Mouse (Mus musculus) liver, embryonic 11.5 days (tissue): Measurements from ENCODE around the gene Fthl17d. TPM values are rescaled to one million over a fixed set of nuclear protein-coding genes. Genes with fewer than 3 reads are reported as not detected.
A peak's percentile ranks its signal among the peaks of the same experiment; 100 is the strongest.
"Not testable (repeated sequence)": the region's sequence is repeated elsewhere in the genome, so short reads cannot be mapped to it uniquely, and the experiment has no call there.

ENCODE experiments used
- ATAC-seq: fragments of 200-750 bp; cut with Nextera tagmentation; replicated peaks from 2 replicates; pipeline ENCODE4 v1.8.0; 2017; ENCODE audit warnings: moderate number of reproducible peaks, mild to moderate bottlenecking, moderate TSS enrichment, moderate library complexity; ENCODE audit not compliant: low FRiP score
- DNase-seq: peaks from one replicate; pipeline ENCODE4 v3.0.0-alpha.2; 2017; ENCODE audit warnings: low spot score
- H3K27ac ChIP-seq: fragments of 300-500 bp; sonication (generic); 2 replicates; pipeline ENCODE4 v1.5.1; 2014; ENCODE audit warnings: mild to moderate bottlenecking, low read depth, low read length, control low read depth
- H3K27me3 ChIP-seq: fragments of 300-500 bp; sonication (generic); replicated peaks from 2 replicates; pipeline ENCODE4 v1.6.1; 2014; ENCODE audit warnings: low read length, mixed read lengths; ENCODE audit not compliant: control insufficient read depth, insufficient read depth
- H3K36me3 ChIP-seq: fragments of 300-500 bp; sonication (generic); 2 replicates; pipeline ENCODE4 v1.6.1; 2014; ENCODE audit warnings: mild to moderate bottlenecking, low read length, moderate library complexity, mixed read lengths; ENCODE audit not compliant: control insufficient read depth, insufficient read depth
- H3K4me1 ChIP-seq: fragments of 300-500 bp; sonication (generic); replicated peaks from 2 replicates; pipeline ENCODE4 v1.6.1; 2014; ENCODE audit warnings: low read length, mixed read lengths; ENCODE audit not compliant: control insufficient read depth, insufficient read depth
- H3K4me2 ChIP-seq: fragments of 300-500 bp; sonication (generic); 2 replicates; pipeline ENCODE4 v1.6.1; 2014; ENCODE audit warnings: mild to moderate bottlenecking, control low read depth, moderate library complexity
- H3K4me3 ChIP-seq: fragments of 300-500 bp; sonication (generic); 2 replicates; pipeline ENCODE4 v1.5.1; 2014; ENCODE audit warnings: low read depth, low read length, control low read depth
- H3K9ac ChIP-seq: fragments of 300-500 bp; sonication (generic); 2 replicates; pipeline ENCODE4 v1.6.1; 2014; ENCODE audit warnings: low read depth, low read length, control low read depth
- H3K9me3 ChIP-seq: fragments of 300-500 bp; sonication (generic); 2 replicates; pipeline ENCODE4 v1.6.1; 2016; ENCODE audit warnings: low read length, inconsistent platforms, mixed read lengths; ENCODE audit not compliant: control insufficient read depth
- WGBS: fragments of 180-500 bp; shearing (Covaris S2); extraction: QIAGEN DNeasy Blood & Tissue Kit; methylation state at CpG from one replicate; pipeline ENCODE4 v1.1.7; 2014; 5-methylcytosine and 5-hydroxymethylcytosine counted together
- polyA plus RNA-seq: library from polyadenylated mRNA; unstranded; fragments of >200 nt; fragmentation: Nextera tagmentation; extraction: Ambion mirVana; gene quantifications from 2 replicates; pipeline ENCODE4 v1.2.1, GENCODE M21; 2014

The Fthl17d gene
- not detected in 2 replicates for polyA plus RNA-seq

GRCm38 (mm10) chrX:8986655-8987054 lies at the start of gene Fthl17d:
Gene Fthl17d, minus strand, starts transcription at chrX:8986755.
- H3K36me3 ChIP-seq, H3K4me3 ChIP-seq, H3K4me2 ChIP-seq, H3K27ac ChIP-seq, H3K27me3 ChIP-seq, ATAC-seq, DNase-seq, H3K9me3 ChIP-seq, H3K4me1 ChIP-seq, H3K9ac ChIP-seq: not testable (repeated sequence)
- WGBS: no CpG with 5 or more reads among the region's 9 CpGs

DNA sequence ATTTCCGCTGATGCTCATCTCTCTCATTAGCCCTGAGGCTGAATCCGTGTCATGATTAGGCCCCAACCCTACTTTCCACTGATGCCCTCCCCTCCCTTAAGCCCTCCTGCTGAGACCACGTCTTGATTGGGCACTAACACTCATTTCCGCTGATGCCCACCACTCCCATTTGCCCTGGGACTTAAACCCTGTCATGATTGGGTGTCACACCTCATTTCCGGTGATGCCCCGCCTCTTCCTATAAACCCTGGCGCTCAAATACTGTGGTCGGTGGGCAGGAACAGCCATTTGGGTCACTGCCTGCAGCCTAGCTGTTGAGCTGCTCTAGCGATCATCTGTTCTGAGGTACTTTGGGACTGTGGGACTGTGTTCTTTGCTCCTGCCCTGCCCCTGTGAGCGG lies 46.6 kb upstream of the Fthl17d start, which contains the start of gene Fthl17e:
Fthl17e (plus strand) TSS at position 301 of the 400 bp plus-strand sequence.
- H3K27me3 ChIP-seq, H3K4me1 ChIP-seq, ATAC-seq, H3K36me3 ChIP-seq, DNase-seq, H3K27ac ChIP-seq, H3K4me3 ChIP-seq, H3K4me2 ChIP-seq, H3K9ac ChIP-seq, H3K9me3 ChIP-seq: not testable (repeated sequence)
- WGBS: 86% methylated on average over 1 of the region's 10 CpGs

DNA sequence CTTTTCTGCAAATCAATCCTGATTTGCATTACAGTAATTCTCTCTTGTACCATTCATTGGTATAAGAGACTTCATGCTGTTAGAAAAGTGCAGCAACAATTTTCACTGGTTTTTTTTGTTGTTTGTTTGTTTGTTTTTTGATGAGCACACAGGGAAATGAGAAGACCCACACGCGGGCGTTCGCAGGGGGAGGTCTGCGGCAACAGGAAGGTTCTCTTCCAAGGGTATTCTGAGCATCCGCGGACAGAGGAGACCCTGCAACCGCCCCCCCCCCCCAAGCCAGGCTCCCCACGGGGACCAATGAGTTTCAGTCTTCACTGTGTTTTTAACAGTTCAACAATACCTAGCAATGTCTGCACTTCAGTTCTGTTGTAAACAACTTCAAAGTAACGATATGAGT lies 32.9 kb upstream of the Fthl17d start:
- no peaks in the 10 kb centered on the region for H3K36me3 ChIP-seq
- 69% methylated on average over 10 of the region's 10 CpGs for WGBS
- H3K27me3 ChIP-seq: no peaks in the 10 kb centered on the region
- DNase-seq (no peak), ATAC-seq (no peak)
- no peak overlapping the region for H3K4me2 ChIP-seq
- no peaks in the 10 kb centered on the region for H3K9me3 ChIP-seq
- H3K4me1 ChIP-seq: no peaks in the 10 kb centered on the region
- H3K27ac ChIP-seq: no peak overlapping the region
- H3K4me3 ChIP-seq: no peak overlapping the region
- no peak overlapping the region for H3K9ac ChIP-seq

- DNase-seq (no peak), ATAC-seq (no peak)
- WGBS: 39% methylated on average over 1 of the region's 1 CpGs
- Histone ChIP-seq H3K36me3 (no peaks in the 10 kb centered on the region), H3K27me3 (no peaks in the 10 kb centered on the region), H3K9ac (no peak overlapping the region), H3K27ac (no peak overlapping the region), H3K4me2 (no peak overlapping the region), H3K9me3 (no peaks in the 10 kb centered on the region), H3K4me3 (no peak overlapping the region), H3K4me1 (no peaks in the 10 kb centered on the region)
Measured at GRCm38 (mm10) chrX:9016079-9016478, 29.5 kb upstream of the Fthl17d start.

DNA sequence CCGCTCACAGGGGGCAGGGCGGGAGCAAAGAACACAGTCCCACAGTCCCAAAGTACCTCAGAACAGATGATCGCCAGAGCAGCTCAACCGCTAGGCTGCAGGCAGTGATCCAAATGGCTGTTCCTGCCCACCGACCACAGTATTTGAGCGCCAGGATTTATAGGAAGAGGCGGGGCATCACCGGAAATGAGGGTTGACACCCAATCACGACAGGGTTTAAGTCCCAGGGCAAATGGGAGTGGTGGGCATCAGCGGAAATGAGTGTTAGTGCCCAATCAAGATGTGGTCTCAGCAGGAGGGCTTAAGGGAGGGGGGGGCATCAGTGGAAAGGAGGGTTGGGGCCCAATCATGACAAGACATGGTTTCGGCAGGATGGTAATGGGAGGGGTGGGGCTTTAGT lies 10.1 kb downstream of the Fthl17d start, which contains the start of gene Fthl17c:
Fthl17c (minus strand) TSS at position 101 of the 400 bp plus-strand sequence.
- H3K27me3 ChIP-seq, H3K9me3 ChIP-seq, H3K4me2 ChIP-seq, H3K36me3 ChIP-seq, H3K4me3 ChIP-seq, ATAC-seq, DNase-seq, H3K4me1 ChIP-seq, H3K27ac ChIP-seq, H3K9ac ChIP-seq: not testable (repeated sequence)
- WGBS: no CpG with 5 or more reads among the region's 11 CpGs

- not testable (repeated sequence) for H3K4me1 ChIP-seq, H3K36me3 ChIP-seq, H3K27ac ChIP-seq, ATAC-seq, H3K27me3 ChIP-seq, H3K4me3 ChIP-seq, H3K4me2 ChIP-seq, H3K9me3 ChIP-seq, H3K9ac ChIP-seq, DNase-seq
- WGBS: 45% methylated on average over 4 of the region's 4 CpGs
Measured at GRCm38 (mm10) chrX:8964618-8965017, 21.9 kb downstream of the Fthl17d start.

DNA sequence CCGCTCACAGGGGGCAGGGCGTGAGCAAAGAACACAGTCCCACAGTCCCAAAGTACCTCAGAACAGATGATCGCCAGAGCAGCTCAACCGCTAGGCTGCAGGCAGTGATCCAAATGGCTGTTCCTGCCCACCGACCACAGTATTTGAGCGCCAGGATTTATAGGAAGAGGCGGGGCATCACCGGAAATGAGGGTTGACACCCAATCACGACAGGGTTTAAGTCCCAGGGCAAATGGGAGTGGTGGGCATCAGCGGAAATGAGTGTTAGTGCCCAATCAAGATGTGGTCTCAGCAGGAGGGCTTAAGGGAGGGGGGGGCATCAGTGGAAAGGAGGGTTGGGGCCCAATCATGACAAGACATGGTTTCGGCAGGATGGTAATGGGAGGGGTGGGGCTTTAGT lies 23.7 kb downstream of the Fthl17d start, which contains the start of gene Fthl17b:
Fthl17b (minus strand) TSS at position 101 of the 400 bp plus-strand sequence.
- H3K4me1 ChIP-seq, H3K9me3 ChIP-seq, H3K27ac ChIP-seq, H3K4me2 ChIP-seq, H3K36me3 ChIP-seq, H3K9ac ChIP-seq, H3K27me3 ChIP-seq, H3K4me3 ChIP-seq, ATAC-seq, DNase-seq: not testable (repeated sequence)
- 78% methylated on average over 2 of the region's 11 CpGs for WGBS

DNA sequence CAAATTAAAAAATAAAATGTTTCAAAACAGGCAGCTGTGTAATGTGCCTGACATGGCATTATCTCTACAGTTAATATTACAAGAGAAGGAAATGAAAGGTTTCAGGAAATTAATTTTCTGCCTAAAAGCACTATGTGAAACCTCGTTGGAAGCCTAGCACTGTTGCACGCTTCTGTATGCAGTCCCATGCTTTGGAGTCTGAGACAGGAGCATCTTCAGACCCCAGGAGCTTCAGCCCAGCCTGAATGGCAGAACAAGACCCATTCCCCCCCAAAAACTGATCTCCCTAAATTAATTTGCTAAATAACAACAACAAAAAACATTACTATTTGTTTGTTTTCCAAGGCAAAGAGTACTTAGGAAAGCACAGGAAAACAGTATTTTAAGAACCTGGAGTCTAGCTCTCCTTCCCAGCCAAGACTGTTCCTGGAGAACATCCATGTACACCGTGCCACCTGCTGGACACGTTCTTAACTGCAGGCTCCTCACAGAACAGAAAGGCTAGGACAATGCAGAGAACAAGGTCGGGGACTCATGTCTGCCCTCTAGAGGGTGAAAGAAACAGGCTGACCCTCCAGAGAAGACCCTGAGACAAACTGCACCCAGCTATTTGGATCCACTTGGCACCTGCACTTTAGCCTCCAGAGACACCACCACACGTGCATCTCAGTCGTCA lies 38.3 kb downstream of the Fthl17d start:
- DNase-seq: peak; percentile 33
- H3K4me2 ChIP-seq, H3K9ac ChIP-seq, H3K4me1 ChIP-seq, H3K36me3 ChIP-seq, H3K27me3 ChIP-seq, ATAC-seq, H3K9me3 ChIP-seq, H3K4me3 ChIP-seq, H3K27ac ChIP-seq: not testable (repeated sequence)
- 17% methylated on average over 7 of the region's 7 CpGs for whole genome bisulfite sequencing

DNA sequence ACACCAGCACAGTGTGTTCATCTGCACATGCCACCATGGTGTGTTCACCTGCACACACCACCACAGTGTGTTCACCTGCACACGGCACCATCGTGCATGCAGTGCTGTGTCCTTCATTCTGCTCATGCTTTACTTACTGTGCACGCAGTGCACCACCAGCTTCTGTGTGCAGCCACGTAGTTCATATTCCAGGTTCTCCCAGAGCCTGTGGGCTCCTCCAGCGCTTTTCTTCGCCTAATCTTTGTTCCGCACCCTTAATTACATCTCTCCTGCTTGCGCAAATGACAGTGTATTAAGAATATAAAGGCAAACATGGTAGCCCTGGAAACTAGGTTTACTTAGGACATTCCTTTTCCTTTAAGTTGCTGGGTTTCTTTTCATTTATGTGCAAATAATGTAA lies 42.5 kb downstream of the Fthl17d start:
- 81% methylated on average over 8 of the region's 8 CpGs for WGBS
- no peak overlapping the region for H3K4me2 ChIP-seq

More for the DNA sequence above, 42.5 kb downstream of the Fthl17d start:
- DNase-seq: no peak
- Histone ChIP-seq H3K4me3 (no peak overlapping the region), H3K4me1 (no peaks in the 10 kb centered on the region), H3K27ac (no peak overlapping the region), H3K36me3 (no peaks in the 10 kb centered on the region), H3K27me3 (no peaks in the 10 kb centered on the region), H3K9me3 (no peaks in the 10 kb centered on the region), H3K9ac (no peak overlapping the region)
- ATAC-seq: no peak
